Mouse (Mus musculus): ENCODE results near the gene Dach1.

Dach1 gene

DNA sequence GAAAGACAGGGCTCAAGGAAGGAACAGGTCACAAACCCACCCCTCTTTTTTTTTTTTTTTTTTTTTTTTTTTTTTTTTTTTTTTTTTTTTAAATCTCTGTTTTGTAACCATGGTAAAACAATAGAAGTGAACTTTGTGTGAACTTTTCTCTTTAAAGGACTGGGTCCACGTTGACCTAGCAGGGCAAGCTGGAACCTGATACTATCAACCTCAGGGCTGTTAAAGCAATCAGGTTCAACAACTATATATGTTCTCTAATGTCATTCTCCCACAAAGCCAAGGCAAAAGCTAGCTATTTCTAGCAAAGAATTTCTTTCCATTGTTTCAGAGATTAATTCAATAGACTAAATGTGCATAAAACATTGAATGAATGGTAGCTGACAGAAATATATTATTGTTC is 134.3 kb downstream of the Dach1 start:
- no peak for DNase-seq (ENCODE audit: low spot score)

DNA sequence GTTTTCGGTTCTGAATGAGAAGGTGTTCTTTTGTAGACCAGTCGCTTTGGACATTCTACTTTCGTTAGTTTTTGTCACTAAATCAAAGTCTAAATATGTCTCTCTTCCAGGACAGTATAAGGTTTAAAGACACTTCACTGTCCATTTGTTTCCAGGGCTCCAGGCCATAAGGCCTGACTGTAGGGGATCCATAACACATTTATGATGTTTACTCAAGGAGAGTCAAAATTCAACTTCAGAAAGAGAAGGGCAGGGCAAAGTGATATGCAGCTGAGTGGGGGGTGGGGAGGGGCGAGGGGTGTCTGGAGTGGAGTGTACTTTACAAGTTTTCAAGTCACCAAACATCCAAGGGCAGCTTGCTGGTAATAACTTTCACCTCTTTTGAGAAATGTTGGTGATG is 146.0 kb downstream of the Dach1 start:
- DNase-seq (ENCODE audit: low spot score), result no peak

DNA sequence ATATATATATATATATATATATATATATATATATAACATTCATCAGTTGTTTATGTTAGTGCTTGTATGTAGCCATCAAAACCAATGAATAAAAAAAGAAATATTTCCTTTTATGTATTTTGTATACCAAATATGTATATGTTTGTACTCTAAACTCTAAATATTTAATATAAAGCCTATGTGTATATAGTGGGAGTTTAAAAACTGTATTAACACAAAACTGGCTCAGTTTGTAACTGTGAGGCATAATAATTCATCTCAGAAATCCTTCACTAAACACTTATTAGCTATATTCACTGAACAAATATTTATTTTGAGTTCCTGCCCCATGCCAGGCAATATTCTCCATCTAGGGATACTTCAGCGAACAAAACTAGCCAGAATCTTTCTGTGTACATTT is 155.5 kb downstream of the Dach1 start:
- no peak for DNase-seq (ENCODE audit: low spot score)

DNA sequence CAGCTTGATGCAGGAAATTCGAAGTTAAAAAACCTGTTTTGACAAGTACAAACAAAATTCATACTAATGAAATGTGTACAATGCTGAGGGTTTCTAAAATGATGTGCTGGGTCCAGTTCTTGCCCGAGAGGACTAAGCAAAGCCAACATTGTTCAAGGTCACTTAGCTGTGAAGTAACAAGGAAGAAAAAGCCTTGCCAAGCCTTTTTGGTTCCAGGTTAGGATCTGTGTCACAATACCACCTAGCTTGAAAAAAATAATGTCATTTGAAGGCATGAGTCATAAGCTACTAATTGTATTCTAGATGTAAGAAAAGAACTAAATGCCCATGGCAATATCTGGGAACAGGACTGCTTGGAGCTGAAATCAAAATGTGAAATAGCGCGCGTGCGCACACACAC is 161.1 kb downstream of the Dach1 start:
- DNase-seq (ENCODE audit: low spot score), result no peak

DNA sequence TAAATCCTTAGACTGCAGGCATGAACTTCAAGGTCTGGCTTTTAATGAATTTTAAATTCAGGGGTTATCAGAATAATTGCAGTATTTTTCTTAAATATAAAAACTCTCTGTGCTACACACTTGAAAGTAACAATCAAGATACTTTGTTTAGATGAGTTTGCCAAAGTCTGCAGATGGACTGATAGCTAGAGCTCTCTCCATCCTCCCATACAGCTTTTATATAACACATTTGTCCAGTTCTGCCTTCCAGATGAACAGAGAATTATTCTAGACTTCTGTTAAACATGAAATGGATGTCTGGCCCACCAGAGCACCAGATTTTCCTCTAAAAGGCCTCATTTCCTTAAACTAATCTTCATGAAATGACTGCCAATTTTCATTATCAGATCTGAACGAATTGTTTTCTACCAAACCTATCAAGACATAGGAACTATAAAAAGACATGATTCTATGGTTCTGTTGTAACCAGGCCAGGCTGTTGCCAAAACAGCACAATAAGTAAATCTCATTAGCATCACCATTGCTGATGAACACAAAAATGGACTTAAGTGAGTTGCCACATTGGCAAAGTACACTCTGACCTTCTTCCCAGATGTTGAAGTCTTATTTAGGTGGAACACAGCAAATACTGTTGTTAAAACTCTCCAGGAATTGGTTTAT is 167.4 kb downstream of the Dach1 start:
- no peak for DNase-seq (ENCODE audit: low spot score)

DNA sequence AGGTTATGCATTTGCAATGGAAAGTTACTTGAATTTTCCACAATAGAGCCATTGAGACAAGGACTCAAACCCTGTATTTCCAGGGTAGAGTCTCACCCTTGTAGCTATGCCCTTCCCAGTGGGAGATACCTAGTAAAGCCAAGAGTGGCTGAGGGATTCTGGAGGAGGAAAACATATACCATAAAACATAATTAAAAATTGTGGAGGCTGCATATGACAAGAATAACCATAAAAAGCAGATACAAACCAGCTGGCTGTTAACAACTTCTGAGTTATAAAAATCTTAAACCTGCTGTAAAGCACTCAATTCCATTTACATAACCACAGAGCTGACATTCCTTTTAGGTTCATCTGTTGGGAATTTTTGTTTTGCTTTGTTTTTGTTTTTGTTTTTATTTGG is 171.0 kb downstream of the Dach1 start:
- no peak for DNase-seq (ENCODE audit: low spot score)

DNA sequence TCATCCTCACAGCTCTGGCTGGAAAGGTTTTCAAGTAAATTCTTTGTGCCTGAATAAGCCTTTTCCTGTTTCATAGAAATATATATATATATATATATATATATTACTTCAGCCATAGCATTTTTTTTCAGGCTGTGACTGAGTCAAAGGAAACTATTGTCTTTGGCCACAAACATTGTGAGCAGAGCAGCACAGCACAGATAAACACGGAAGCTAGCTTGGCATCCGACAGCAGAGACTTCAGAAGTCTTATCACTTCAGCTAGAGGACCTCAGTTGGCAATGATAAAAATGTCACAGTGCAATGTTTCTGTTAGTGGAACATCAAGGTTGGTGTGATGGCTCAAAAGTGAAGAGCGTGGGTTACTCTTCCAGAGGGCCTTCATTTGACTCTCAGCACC is 186.3 kb downstream of the Dach1 start:
- no peak for DNase-seq (ENCODE audit: low spot score)

DNA sequence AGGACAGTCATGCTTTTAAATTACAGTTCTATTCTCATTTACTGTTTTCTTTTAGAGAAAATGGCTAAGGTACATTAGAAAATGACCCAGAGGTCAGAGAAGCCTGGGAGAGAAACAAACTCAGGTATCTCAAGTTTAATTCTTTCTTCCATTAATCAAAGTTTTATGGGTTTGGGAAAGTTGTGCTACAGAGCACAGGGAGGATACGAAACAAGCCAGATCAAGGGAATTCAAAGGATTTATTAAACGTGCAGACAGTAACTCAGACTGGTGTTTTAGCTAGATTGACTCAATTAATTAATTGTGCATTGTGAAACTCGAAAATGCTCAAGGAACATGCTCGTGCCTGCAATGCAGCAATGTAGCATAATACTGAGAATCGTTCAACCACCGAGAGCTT is 186.9 kb downstream of the Dach1 start:
- DNase-seq (ENCODE audit: low spot score), result no peak

DNA sequence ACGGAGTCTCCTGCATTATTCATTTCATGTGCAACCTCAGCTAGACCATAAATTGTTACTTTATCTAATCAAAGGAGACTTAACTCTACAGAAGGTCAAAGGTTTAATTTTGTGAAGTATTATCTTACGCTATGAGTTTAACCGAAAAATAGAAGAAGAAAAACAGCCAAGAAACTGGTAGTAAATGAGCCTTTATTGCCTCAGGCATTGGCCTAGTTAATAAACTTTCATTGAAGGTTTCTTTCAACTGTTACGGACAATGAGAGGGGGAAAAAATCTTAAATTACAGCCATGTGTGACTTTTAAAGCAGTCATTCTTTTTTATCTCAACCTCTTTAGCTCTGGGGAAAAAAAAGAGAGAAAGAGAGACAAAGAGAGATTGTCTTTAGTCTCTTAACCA is 188.7 kb downstream of the Dach1 start:
- no peak for DNase-seq (ENCODE audit: low spot score)

DNA sequence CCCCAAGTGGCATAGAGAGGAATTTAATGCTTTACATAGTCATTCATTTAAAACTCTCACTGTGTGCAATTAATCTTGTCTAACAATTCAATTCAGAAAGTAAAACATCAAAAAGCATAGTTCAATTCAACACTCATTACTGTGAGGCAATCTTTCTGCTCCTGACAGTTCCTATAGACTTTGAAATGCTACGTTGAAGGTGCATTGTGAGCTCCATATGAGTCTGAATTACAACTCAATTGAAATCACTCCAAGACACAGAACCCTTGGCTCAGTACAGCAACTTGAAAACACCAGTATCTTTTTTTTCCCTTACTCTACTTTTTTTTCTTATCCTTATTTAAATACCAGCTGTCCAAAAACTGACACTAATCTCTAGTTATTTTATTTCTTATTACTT is 193.5 kb downstream of the Dach1 start:
- DNase-seq (ENCODE audit: low spot score), result no peak

DNA sequence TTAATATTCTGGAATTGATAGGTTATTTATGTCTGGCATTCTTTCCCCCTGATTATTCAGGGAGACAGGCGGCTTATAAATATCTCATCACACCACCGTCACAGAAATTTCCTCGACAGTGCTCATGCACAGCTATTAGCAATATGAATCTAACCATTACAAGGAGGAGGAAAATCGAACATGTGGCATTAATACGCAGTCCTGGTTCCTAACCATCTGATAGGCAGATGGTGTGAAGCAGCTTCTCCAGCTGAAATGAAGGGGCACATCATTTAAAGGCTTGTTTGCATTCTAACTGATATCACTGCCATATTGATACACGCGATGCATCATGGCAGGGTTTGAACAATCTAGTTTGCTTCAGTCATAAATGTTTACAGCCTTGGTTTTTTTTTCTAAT is 194.1 kb downstream of the Dach1 start:
- no peak for DNase-seq (ENCODE audit: low spot score)

DNA sequence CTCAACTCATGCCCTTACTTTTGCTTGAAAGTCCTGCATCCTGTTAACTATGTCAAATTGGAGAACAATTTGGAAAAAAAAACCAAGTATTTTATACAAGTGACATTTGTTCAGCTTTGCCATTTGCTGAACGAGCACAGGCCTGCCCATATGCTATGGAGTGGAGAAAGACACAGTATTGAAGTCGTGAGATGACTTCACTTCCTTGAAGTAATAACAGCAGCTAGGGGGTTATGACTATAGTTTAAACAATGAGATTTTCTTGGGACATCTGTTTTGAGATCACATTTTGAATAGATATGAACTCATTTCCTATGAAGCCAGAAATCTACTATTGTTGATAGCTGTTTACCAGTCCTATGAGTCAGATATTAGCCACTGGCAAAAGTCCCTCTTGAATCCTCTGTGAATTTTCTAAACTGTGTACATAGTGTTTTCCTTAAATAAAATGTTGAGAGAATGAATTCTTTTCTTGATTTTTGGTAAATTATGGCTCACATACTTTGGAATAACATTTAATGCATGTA is 205.0 kb downstream of the Dach1 start:
- no peak for DNase-seq (ENCODE audit: low spot score)

DNA sequence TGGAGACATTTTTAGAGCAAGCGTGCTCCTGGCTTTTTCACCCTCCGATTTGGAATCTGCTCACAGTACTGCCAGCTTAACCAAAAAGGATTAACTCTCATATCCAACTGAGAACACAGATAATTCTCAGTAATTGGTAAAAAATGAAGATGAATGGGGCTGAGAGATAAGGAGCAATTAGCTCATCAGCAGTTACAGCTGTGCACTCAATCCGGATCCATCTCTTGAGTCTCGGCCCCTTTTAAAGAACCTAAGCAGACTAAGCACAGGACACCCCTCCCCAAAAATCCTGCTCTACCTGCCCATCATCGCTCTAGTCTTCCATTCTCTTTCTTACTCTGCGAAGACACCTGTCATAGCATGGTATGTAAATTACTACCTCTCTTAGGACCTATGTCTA is 205.9 kb downstream of the Dach1 start:
- DNase-seq (ENCODE audit: low spot score), result no peak

DNA sequence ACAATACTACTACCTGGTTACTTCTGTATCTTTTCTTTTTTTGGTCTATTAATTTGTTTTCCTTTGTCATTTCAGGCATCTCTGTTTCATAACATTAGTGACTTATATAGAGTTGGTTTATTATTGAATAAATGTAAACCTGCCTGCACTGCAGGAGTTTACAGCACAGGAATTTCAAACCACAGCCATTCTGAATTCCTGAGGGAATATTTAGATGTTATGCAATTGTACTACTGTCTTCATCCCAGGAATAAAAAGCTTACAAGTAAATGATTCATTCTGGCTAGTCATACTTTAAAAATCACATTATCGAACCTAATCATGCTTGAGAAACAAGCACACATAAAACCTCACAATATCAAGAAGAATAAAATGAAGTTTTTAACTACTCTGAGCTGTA is 213.2 kb downstream of the Dach1 start:
- no peak for DNase-seq (ENCODE audit: low spot score)

DNA sequence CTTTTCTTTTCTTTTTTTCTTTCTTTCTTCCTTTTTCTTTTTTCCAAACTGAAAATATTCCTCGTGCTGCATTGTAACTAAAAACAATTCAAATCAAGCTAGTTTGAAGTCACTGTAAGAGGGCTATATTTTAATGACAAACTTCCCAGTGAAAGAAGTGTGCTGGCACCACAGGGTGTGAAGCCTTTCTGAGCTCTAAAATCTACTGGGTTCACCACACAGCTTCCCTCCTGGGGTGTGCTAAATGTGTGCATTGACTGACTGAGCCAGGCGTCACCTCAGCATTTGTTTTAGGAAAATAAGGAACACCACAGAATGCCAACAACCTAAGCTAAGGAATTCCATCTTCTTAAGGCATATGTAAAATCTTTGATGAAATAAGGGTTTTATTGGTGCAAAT is 224.1 kb downstream of the Dach1 start:
- no peak for DNase-seq (ENCODE audit: low spot score)

DNA sequence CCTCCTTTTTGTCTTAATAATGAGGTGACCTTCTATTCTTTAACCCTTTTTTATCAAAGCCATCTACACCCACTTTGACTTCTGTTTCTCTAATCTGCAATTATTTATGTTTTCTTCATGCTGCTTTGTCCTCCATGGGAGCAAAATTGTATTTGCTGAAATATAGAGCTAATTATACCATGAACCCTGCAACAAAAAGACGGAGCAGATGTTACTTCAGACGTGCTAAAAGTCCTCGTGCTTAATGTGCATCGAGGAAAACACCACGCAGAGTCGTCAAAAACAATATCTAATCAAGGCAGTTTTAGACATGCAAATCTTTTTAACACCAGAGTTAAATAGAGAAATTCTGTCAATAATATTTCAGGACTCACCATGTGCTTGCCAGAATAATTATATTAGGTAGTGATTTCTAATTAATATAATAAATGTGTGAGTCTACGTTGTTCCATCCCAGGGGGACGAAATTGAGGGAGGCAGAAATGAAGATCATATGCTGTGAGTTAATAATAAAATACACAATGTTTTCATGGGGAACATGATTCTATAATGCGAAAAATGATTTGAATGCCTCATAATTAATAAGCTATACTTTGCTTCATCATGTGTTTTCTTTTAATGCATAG is 224.8 kb downstream of the Dach1 start:
- no peak for DNase-seq (ENCODE audit: low spot score)

DNA sequence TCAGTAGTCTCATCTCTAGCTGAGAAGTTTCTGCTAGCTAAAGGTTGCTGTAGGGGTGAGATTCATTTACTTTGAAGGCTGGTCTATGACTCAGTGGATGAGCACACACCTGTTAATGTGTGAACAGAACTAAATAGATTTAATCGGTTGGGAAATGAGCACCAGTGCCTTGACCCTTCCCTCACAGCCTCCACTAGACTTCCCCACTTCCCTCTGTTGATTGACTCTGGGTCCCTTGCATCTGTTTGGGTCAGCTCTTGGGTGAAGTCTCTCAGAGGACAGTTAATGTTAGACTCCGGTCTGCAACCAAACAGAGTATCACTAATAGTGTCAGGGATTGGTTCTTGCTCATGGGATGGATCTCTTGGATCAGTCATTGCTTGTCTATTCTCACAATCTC is 227.2 kb downstream of the Dach1 start:
- DNase-seq (ENCODE audit: low spot score), result no peak

DNA sequence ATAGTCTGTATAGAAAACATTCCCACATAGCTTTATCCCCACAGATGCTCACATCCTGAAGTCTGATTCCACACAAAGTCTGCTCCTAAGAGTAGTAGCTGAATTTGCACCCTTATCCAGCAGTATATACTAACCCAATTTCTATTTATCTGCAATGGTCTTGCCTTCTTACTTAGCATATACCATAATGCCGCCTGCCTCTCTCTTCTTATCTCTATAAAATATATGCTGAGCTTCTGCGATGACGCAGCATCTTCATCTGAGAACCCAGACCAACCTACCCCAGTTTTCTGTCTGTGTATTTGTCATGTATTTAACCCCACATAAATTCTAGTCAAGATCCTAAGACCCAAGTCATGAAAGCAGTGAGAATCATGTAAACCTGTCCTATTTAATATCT is 272.9 kb downstream of the Dach1 start:
- no peak for DNase-seq (ENCODE audit: low spot score)

DNA sequence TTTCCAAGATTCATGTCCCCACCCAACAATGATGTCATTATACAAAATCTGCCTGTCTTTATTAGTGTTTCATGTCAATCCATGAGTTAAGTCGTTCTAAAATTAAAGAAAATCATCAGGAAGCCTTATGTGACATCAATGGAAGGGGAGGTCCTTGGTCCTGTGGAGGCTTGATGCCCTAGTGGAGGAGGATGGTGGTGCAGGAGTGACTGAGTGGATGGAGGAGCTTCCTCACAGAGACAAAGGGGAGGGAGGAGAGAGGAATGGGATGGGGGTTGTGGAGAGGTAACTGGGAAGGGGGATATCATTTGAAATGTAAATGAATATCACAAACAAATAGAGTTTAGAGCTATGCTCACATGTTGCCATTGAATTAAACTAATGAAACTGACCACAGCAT is 287.6 kb downstream of the Dach1 start:
- DNase-seq (ENCODE audit: low spot score), result no peak

DNA sequence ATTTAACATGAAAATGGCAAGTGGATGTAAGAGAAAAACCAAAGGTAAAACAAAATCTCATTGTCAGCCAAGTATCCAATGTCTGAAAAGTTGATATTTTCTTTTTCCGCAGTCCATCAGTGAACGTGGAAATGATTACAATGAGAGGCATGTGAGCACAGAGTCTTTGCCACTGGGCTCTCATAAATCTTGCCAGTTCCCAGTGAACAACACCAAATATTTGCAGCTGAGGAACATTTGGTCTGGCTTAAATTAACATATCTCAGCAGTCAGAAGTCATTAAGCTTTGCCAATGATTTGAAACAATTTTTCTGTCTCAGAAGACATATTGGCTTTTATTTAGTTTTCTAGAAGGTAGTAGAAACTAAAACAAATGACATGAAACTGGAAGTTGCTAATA is 298.6 kb downstream of the Dach1 start:
- no peak for DNase-seq (ENCODE audit: low spot score)

DNA sequence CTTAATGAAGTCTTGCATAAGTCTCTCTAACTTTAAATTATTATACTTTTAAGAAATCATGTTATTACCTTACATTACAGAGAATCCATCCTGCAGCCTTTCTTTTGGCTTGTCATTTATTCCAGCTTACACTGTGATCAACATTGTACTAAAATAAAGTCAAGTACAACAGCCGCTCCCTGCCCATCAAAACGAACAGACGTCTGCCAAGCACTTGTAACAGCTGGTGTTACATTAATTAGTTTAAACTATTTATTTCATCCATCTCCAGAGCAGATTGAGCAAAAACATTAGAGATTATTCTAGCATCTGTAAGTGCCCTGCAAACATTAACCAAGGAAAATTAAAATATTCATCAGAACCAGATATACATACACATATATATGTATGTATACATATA is 311.2 kb downstream of the Dach1 start:
- no peak for DNase-seq (ENCODE audit: low spot score)

DNA sequence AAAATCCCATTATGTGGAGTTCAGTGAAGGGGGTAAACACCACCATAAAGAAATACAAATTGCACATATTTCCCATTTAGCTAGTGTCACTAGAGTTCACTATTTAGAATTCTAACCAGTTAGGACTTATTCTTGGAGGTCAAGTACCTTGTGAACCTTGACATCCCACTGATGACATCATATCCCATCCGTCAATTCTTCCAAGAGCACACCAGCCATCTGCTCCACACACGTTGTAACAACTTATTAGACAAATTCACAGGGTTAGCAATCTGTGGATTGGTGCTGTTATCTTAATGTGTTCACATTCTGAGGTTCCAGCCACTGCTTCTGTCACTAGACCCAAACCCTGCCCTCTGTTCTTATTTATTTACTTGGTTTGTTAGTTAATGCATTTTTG is 312.3 kb downstream of the Dach1 start:
- DNase-seq (ENCODE audit: low spot score), result no peak

DNA sequence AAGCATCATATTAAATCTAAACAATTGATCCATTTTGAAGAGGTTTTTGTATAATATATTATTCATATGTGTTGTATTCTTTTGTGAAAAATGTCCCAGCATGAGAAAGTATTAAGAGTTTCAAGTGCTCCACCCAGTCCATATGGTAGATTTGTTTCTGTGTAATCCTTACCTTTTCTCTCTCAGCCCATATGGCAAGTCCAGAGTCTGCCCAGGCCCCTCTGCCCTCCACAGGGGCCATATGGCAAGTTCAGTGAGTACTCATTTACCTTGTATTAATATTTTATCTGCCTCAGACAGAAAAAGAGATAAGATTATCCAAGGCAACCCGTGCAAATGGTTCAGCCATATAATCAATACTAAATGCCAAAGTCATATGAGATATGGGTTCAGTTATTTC is 314.2 kb downstream of the Dach1 start:
- no peak for DNase-seq (ENCODE audit: low spot score)

DNA sequence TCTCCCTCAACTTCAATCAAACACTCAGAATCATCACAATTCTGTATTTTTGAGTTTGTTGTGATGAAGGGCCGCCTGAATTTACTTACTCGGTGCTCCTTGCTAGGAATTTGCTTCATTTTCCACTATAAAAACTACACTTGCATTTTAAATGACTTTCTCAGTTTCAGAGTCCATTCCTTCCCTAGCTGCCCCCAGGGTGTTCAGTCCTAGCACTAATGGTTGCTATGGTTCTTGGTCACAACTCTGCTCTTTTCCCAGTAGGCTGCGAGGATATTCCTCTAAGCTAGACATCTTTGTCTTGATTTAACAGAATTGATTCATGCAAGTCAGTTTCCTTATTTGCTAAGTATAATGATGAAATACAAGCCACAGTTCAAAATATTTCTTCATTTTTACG is 319.1 kb downstream of the Dach1 start:
- DNase-seq (ENCODE audit: low spot score), result no peak
